Mouse (Mus musculus): Measurements from ENCODE around the gene Ssr2.
A peak's percentile ranks its signal among the peaks of the same experiment; 100 is the strongest.
"Not testable (repeated sequence)": the region's sequence is repeated elsewhere in the genome, so short reads cannot be mapped to it uniquely, and the experiment has no call there.

Gene Ssr2

GRCm38 (mm10) chr3:88602466-88602865, 26.8 kb downstream of the Ssr2 start:
- DNase-seq (ENCODE audit: low spot score) = no peak

- peak; percentile 63 for DNase-seq (ENCODE audit: low spot score)
Observed at GRCm38 (mm10) chr3:88603714-88604161, 28.1 kb downstream of the Ssr2 start.

GRCm38 (mm10) chr3:88604863-88605262, 29.2 kb downstream of the Ssr2 start:
- no peak for DNase-seq (ENCODE audit: low spot score)

- DNase-seq (ENCODE audit: low spot score) = not testable (repeated sequence)
Observed at GRCm38 (mm10) chr3:88605666-88606065, 30.0 kb downstream of the Ssr2 start, which contains the start of gene Arhgef2. Gene Arhgef2 (plus strand): TSS chr3:88605966.

- peak; percentile 91 for DNase-seq (ENCODE audit: low spot score)
Observed at GRCm38 (mm10) chr3:88607065-88607757, 31.5 kb downstream of the Ssr2 start.

GRCm38 (mm10) chr3:88607758-88608138, 32.1 kb downstream of the Ssr2 start:
- DNase-seq (ENCODE audit: low spot score) = no peak

- DNase-seq (ENCODE audit: low spot score) = no peak
Observed at GRCm38 (mm10) chr3:88609066-88609465, 33.4 kb downstream of the Ssr2 start.

GRCm38 (mm10) chr3:88614418-88614817, 38.7 kb downstream of the Ssr2 start:
- no peak for DNase-seq (ENCODE audit: low spot score)

- peak; percentile 53 for DNase-seq (ENCODE audit: low spot score)
Observed at GRCm38 (mm10) chr3:88615117-88615516, 39.4 kb downstream of the Ssr2 start.

- peak; percentile 96 for DNase-seq (ENCODE audit: low spot score)
Observed at GRCm38 (mm10) chr3:88615902-88616391, 40.3 kb downstream of the Ssr2 start.

GRCm38 (mm10) chr3:88616951-88617500, 41.4 kb downstream of the Ssr2 start:
- DNase-seq (ENCODE audit: low spot score) = no peak

- no peak for DNase-seq (ENCODE audit: low spot score)
Observed at GRCm38 (mm10) chr3:88618074-88618871, 42.6 kb downstream of the Ssr2 start.

GRCm38 (mm10) chr3:88619113-88620097, 43.7 kb downstream of the Ssr2 start:
- peak; percentile 40 for DNase-seq (ENCODE audit: low spot score)

GRCm38 (mm10) chr3:88620146-88620991, 44.7 kb downstream of the Ssr2 start:
- peak; percentile 40 for DNase-seq (ENCODE audit: low spot score)

- DNase-seq (ENCODE audit: low spot score) = peak; percentile 61
Observed at GRCm38 (mm10) chr3:88620992-88621536, 45.4 kb downstream of the Ssr2 start.

GRCm38 (mm10) chr3:88621537-88622112, 45.9 kb downstream of the Ssr2 start:
- DNase-seq (ENCODE audit: low spot score) = peak; percentile 64

- DNase-seq (ENCODE audit: low spot score) = peak; percentile 50
Observed at GRCm38 (mm10) chr3:88622113-88622940, 46.7 kb downstream of the Ssr2 start.

- peak; percentile 58 for DNase-seq (ENCODE audit: low spot score)
Observed at GRCm38 (mm10) chr3:88622941-88623345, 47.3 kb downstream of the Ssr2 start.
